Mouse (Mus musculus): ENCODE measurements around the gene Olfr1317. TPM values are rescaled to one million over a fixed set of nuclear protein-coding genes. Genes with fewer than 3 reads are reported as not detected.

Gene Olfr1317
- not detected in 2 replicates for polyA plus RNA-seq (2015; fragmentation: Nextera tagmentation; extraction: Ambion mirVana)

GRCm38 (mm10) chr2:112140029-112140428, at the start of gene Olfr1317:
Gene Olfr1317, plus strand, starts transcription at chr2:112140329.
- no peaks in the 10 kb centered on the region for H3K27me3 ChIP-seq
- 91% methylated on average over 2 of the region's 2 CpGs for WGBS
- no peaks in the 10 kb centered on the region for H3K9me3 ChIP-seq
- H3K4me3 ChIP-seq: no peak within 1 kb of the TSS
- no peak within 1 kb of the TSS for H3K27ac ChIP-seq
- no peak within 1 kb of the TSS for H3K9ac ChIP-seq
- no peak within 1 kb of the TSS for H3K4me2 ChIP-seq
- ATAC-seq (ENCODE audit: low FRiP score): no peak
- H3K36me3 ChIP-seq: no peaks in the 10 kb centered on the region
- no peaks in the 10 kb centered on the region for H3K4me1 ChIP-seq (replicated peaks)

GRCm38 (mm10) chr2:112096681-112097080, 43.4 kb upstream of the Olfr1317 start, which contains the start of gene Olfr1314:
Gene Olfr1314, minus strand, starts transcription at chr2:112096781.
- H3K4me1 ChIP-seq (replicated peaks): no peaks in the 10 kb centered on the region
- H3K9ac ChIP-seq: no peak within 1 kb of the TSS
- no peak for ATAC-seq (ENCODE audit: low FRiP score)
- no peaks in the 10 kb centered on the region for H3K27me3 ChIP-seq
- H3K9me3 ChIP-seq: no peaks in the 10 kb centered on the region
- H3K27ac ChIP-seq: no peak within 1 kb of the TSS
- no peak within 1 kb of the TSS for H3K4me3 ChIP-seq
- H3K4me2 ChIP-seq: no peak within 1 kb of the TSS
- no peaks in the 10 kb centered on the region for H3K36me3 ChIP-seq

- Histone ChIP-seq H3K4me3 (no peak within 1 kb of the TSS), H3K27ac (no peak within 1 kb of the TSS), H3K36me3 (no peaks in the 10 kb centered on the region), H3K9me3 (no peaks in the 10 kb centered on the region), H3K9ac (no peak within 1 kb of the TSS), H3K4me2 (no peak within 1 kb of the TSS), H3K27me3 (no peaks in the 10 kb centered on the region), H3K4me1 (replicated peaks) (no peaks in the 10 kb centered on the region)
- WGBS: 81% methylated on average over 1 of the region's 1 CpGs
- no peak for ATAC-seq (ENCODE audit: low FRiP score)
These were observed 24.8 kb upstream of the Olfr1317 start, which contains the start of gene Olfr1315-ps1 for GRCm38 (mm10) chr2:112115340-112115739. Gene Olfr1315-ps1, minus strand, starts transcription at chr2:112115440.

GRCm38 (mm10) chr2:112134877-112135276, 5.3 kb upstream of the Olfr1317 start, which contains the start of gene Olfr1316:
Gene Olfr1316, minus strand, starts transcription at chr2:112134977.
- ATAC-seq (ENCODE audit: low FRiP score): no peak
- 87% methylated on average over 2 of the region's 2 CpGs for WGBS
- H3K4me1 ChIP-seq (replicated peaks): no peaks in the 10 kb centered on the region
- H3K9ac ChIP-seq: no peak within 1 kb of the TSS
- no peak within 1 kb of the TSS for H3K4me3 ChIP-seq
- H3K27ac ChIP-seq: no peak within 1 kb of the TSS
- H3K27me3 ChIP-seq: no peaks in the 10 kb centered on the region
- no peaks in the 10 kb centered on the region for H3K9me3 ChIP-seq
- H3K4me2 ChIP-seq: no peak within 1 kb of the TSS
- no peaks in the 10 kb centered on the region for H3K36me3 ChIP-seq

- Histone ChIP-seq H3K27me3 (no peaks in the 10 kb centered on the region), H3K4me1 (replicated peaks) (no peaks in the 10 kb centered on the region), H3K9me3 (no peaks in the 10 kb centered on the region), H3K4me3 (no peak within 1 kb of the TSS), H3K36me3 (no peaks in the 10 kb centered on the region), H3K4me2 (no peak within 1 kb of the TSS), H3K27ac (no peak within 1 kb of the TSS), H3K9ac (no peak within 1 kb of the TSS)
- ATAC-seq (ENCODE audit: low FRiP score): no peak
These were observed 13.8 kb downstream of the Olfr1317 start, which contains the start of gene Olfr1318 for GRCm38 (mm10) chr2:112153898-112154297. Gene Olfr1318, plus strand, starts transcription at chr2:112154198.

Other genes starting within 250 kb of the Olfr1317 start
- not detected in 2 replicates for gene Olfr1306, start 224.1 kb upstream of the Olfr1317 start, polyA plus RNA-seq (2015; fragmentation: Nextera tagmentation; extraction: Ambion mirVana)
- gene Olfr1307, start 190.9 kb upstream of the Olfr1317 start, polyA plus RNA-seq (2015; fragmentation: Nextera tagmentation; extraction: Ambion mirVana): not detected in 2 replicates
- gene Olfr1308, start 175.4 kb upstream of the Olfr1317 start, polyA plus RNA-seq (2015; fragmentation: Nextera tagmentation; extraction: Ambion mirVana): not detected in 2 replicates
- not detected in 2 replicates for gene Olfr1309, start 150.0 kb upstream of the Olfr1317 start, polyA plus RNA-seq (2015; fragmentation: Nextera tagmentation; extraction: Ambion mirVana)
- gene Olfr1310, start 127.6 kb upstream of the Olfr1317 start, polyA plus RNA-seq (2015; fragmentation: Nextera tagmentation; extraction: Ambion mirVana): not detected in 2 replicates
- gene Olfr1311, start 115.9 kb upstream of the Olfr1317 start, polyA plus RNA-seq (2015; fragmentation: Nextera tagmentation; extraction: Ambion mirVana): not detected in 2 replicates
- not detected in 2 replicates for gene Olfr1312, start 90.1 kb upstream of the Olfr1317 start, polyA plus RNA-seq (2015; fragmentation: Nextera tagmentation; extraction: Ambion mirVana)
- gene Olfr1313, start 62.5 kb upstream of the Olfr1317 start, polyA plus RNA-seq (2015; fragmentation: Nextera tagmentation; extraction: Ambion mirVana): not detected in 2 replicates
- gene Olfr1314, start 43.5 kb upstream of the Olfr1317 start, polyA plus RNA-seq (2015; fragmentation: Nextera tagmentation; extraction: Ambion mirVana): not detected in 2 replicates
- not detected in 2 replicates for gene Olfr1315-ps1, start 24.9 kb upstream of the Olfr1317 start, polyA plus RNA-seq (2015; fragmentation: Nextera tagmentation; extraction: Ambion mirVana)
- not detected in 2 replicates for gene Olfr1316, start 5.4 kb upstream of the Olfr1317 start, polyA plus RNA-seq (2015; fragmentation: Nextera tagmentation; extraction: Ambion mirVana)
- gene Olfr1318, start 13.9 kb downstream of the Olfr1317 start, polyA plus RNA-seq (2015; fragmentation: Nextera tagmentation; extraction: Ambion mirVana): not detected in 2 replicates
- gene Lpcat4, start 99.1 kb downstream of the Olfr1317 start, polyA plus RNA-seq (2015; fragmentation: Nextera tagmentation; extraction: Ambion mirVana): 14.9 and 15.5 TPM in 2 replicates
- 0.05 TPM in 1 of 2 replicates, not detected in the other for gene Nutm1, start 119.0 kb downstream of the Olfr1317 start, polyA plus RNA-seq (2015; fragmentation: Nextera tagmentation; extraction: Ambion mirVana)
- 154 and 160 TPM in 2 replicates for gene Nop10, start 121.6 kb downstream of the Olfr1317 start, polyA plus RNA-seq (2015; fragmentation: Nextera tagmentation; extraction: Ambion mirVana)
- gene Slc12a6, start 125.5 kb downstream of the Olfr1317 start, polyA plus RNA-seq (2015; fragmentation: Nextera tagmentation; extraction: Ambion mirVana): 16.5 and 17.2 TPM in 2 replicates
- gene Gm21985, start 126.0 kb downstream of the Olfr1317 start, polyA plus RNA-seq (2015; fragmentation: Nextera tagmentation; extraction: Ambion mirVana): not detected in 2 replicates
- gene Emc4, start 227.7 kb downstream of the Olfr1317 start, polyA plus RNA-seq (2015; fragmentation: Nextera tagmentation; extraction: Ambion mirVana): 164 and 168 TPM in 2 replicates
- gene Katnbl1, start 238.9 kb downstream of the Olfr1317 start, polyA plus RNA-seq (2015; fragmentation: Nextera tagmentation; extraction: Ambion mirVana): 36.9 and 37.1 TPM in 2 replicates

Data from hindbrain, embryonic 13.5 days (tissue).